Mouse (Mus musculus) embryonic facial prominence, embryonic 13.5 days (tissue): ENCODE data around the gene Pip5k1a. TPM values are rescaled to one million over a fixed set of nuclear protein-coding genes. Genes with fewer than 3 reads are reported as not detected.
"Not testable (repeated sequence)": the region's sequence is repeated elsewhere in the genome, so short reads cannot be mapped to it uniquely, and the experiment has no call there.

ENCODE experiments used
- ATAC-seq: fragments of 200-750 bp; cut with Nextera tagmentation; 2 replicates; pipeline ENCODE4 v1.8.0; 2017; ENCODE audit warnings: low read depth; ENCODE audit not compliant: insufficient number of reproducible peaks, insufficient read depth, low FRiP score, low TSS enrichment
- H3K27ac ChIP-seq: fragments of 300-500 bp; sonication (generic); 2 replicates; pipeline ENCODE4 v1.5.1; 2015; ENCODE audit warnings: moderate library complexity, mild to moderate bottlenecking, inconsistent platforms
- H3K27me3 ChIP-seq: fragments of 300-500 bp; sonication (generic); 2 replicates; pipeline ENCODE4 v1.6.1; 2015; ENCODE audit warnings: mild to moderate bottlenecking, inconsistent platforms
- H3K36me3 ChIP-seq: fragments of 300-500 bp; sonication (generic); 2 replicates; pipeline ENCODE4 v1.6.1; 2015; ENCODE audit warnings: mild to moderate bottlenecking, inconsistent platforms
- H3K4me1 ChIP-seq: fragments of 300-500 bp; sonication (generic); 2 replicates; pipeline ENCODE4 v1.6.1; 2015; ENCODE audit warnings: inconsistent platforms
- H3K4me2 ChIP-seq: fragments of 300-500 bp; sonication (generic); 2 replicates; pipeline ENCODE4 v1.6.1; 2015; ENCODE audit warnings: moderate library complexity, mild to moderate bottlenecking, inconsistent platforms
- H3K4me3 ChIP-seq: fragments of 300-500 bp; sonication (generic); 2 replicates; pipeline ENCODE4 v1.5.1; 2015; ENCODE audit warnings: mild to moderate bottlenecking, inconsistent platforms
- H3K9ac ChIP-seq: fragments of 300-500 bp; sonication (generic); 2 replicates; pipeline ENCODE4 v1.6.1; 2015; ENCODE audit warnings: mild to moderate bottlenecking, inconsistent platforms
- H3K9me3 ChIP-seq: fragments of 300-500 bp; sonication (generic); 2 replicates; pipeline ENCODE4 v1.6.1; 2016; ENCODE audit warnings: inconsistent platforms
- WGBS: fragments of 180-500 bp; shearing (Covaris S2); methylation state at CpG from one replicate; pipeline ENCODE4 v1.1.7; 2015; ENCODE audit warnings: mixed read lengths; 5-methylcytosine and 5-hydroxymethylcytosine counted together
- polyA plus RNA-seq: library from polyadenylated mRNA; unstranded; fragments of >200 nt; fragmentation: Nextera tagmentation; extraction: Ambion mirVana; gene quantifications from 2 replicates; pipeline ENCODE4 v1.2.1, GENCODE M21; 2015

Pip5k1a gene
- polyA plus RNA-seq, 1 experiment from 2014 or later: 23.8 TPM

DNA sequence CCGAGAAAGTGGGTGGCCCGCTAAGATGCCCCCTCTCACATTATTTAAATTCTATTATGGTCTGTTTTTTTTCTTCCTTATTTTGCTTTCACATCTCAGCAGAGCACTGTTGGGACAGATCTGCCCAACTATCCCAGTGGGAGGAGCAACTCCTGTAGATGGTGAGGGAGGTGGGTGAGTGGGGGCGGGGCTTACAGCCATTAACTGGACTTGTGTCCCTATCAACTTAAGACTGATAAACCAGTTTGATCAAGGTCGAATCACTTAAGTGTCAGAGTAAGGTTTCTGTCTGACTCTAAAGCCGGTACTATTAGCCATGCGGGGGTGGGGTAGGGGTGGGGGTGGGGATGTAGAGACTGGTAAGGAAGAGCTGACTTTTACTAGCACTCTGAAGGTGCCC, 28.3 kb upstream of the Pip5k1a start:
- WGBS: 30% methylated on average over 6 of the region's 6 CpGs
- H3K9me3 ChIP-seq: no peaks in the 10 kb centered on the region
- H3K9ac ChIP-seq: peak overlapping the region; percentile 51

DNA sequence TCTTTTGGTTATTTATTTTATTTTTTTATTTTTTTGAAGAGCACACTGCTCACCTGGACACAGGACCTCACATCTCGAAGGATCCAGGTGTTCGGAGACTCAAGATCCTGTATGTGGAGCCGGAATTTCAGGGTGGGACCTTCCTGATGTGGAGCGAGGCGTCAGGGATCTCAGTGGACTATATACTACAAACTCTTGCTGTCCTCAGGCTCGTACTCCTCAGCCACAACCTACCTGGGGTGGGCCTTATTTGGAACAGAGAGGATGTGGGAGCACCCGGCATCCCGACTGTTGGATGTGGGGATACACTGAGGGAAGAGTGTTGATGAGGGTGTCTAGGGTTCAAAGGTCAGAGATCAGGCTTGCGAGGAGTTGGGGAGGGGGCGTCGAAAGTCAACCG, 27.4 kb upstream of the Pip5k1a start:
- H3K27me3 ChIP-seq, H3K9me3 ChIP-seq, H3K9ac ChIP-seq, H3K4me2 ChIP-seq, H3K27ac ChIP-seq: not testable (repeated sequence)
- 0 out of 2 replicates have a peak, but pooled peaks have one; percentile 34 for ATAC-seq
- no CpG with 5 or more reads among the region's 12 CpGs for WGBS
- Histone ChIP-seq H3K36me3 (peaks cover 26% of the 10 kb centered on the region), H3K4me1 (peaks cover 20% of the 10 kb centered on the region), H3K4me3 (peak overlapping the region; percentile 71)

More for the DNA sequence above, 28.3 kb upstream of the Pip5k1a start:
- Histone ChIP-seq H3K27me3 (no peaks in the 10 kb centered on the region), H3K36me3 (peaks cover 26% of the 10 kb centered on the region), H3K27ac (no peak overlapping the region), H3K4me2 (peak overlapping the region; percentile 65), H3K4me1 (peaks cover 20% of the 10 kb centered on the region), H3K4me3 (peak overlapping the region; percentile 41)
- no peak for ATAC-seq

DNA sequence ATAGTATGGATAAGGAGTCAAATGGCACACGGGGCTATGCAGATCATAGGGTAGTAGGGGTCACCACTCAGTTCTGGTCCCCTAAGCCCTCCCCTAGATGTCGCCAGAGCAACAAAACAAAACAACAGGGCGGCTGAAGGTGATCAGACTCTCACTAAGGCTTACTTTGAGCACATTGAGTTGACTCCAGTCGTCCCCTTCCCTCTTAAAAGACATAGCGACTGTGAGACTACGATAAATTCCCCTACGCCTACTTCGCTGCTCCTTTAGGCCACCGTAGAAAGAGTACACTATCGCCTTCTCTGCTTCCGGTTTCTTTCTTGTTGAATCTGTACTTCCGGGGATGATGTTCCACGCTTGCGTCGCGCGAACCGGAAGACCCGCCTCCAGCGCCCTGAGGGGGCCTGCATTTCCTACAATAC, 27.0 kb upstream of the Pip5k1a start, which contains the start of the genes Scnm1 and Lysmd1:
Scnm1 (minus strand) TSS at position 332 of the 422 bp plus-strand sequence.
Lysmd1 (plus strand) TSS at position 409 of the 422 bp plus-strand sequence.
- no peaks in the 10 kb centered on the region for H3K9me3 ChIP-seq
- peak within 1 kb of the TSS; percentile 85 for H3K27ac ChIP-seq
- under 1% methylated on average over 20 of the region's 20 CpGs for WGBS

DNA sequence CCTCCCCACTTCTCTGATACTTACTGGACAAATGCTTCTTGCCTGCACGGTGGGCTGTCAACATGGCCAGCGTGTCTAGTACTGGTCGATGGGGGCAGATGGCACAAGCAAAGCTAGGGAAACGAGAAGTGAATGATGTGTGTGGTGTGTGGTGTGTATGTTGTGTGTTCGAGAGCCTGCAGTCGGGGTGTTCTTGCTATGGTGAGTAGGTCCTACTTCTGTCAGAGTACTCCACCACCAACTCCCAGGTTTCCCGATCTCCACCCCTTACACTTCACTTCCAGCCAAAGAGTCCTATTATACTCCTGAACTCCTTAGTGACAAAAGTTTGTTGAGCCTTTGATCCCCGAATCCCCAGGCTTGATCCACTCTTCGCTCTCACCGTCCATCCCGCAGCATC, 26.4 kb upstream of the Pip5k1a start:
- Histone ChIP-seq H3K4me3 (peak overlapping the region; percentile 71), H3K27ac (peak overlapping the region; percentile 85), H3K9me3 (no peaks in the 10 kb centered on the region), H3K27me3 (no peaks in the 10 kb centered on the region), H3K9ac (peak overlapping the region; percentile 86), H3K4me1 (peaks cover 20% of the 10 kb centered on the region), H3K36me3 (peaks cover 35% of the 10 kb centered on the region), H3K4me2 (peak overlapping the region; percentile 85)
- WGBS: 57% methylated on average over 11 of the region's 11 CpGs
- no peak for ATAC-seq

More for the DNA sequence above, 27.0 kb upstream of the Pip5k1a start, which contains the start of the genes Scnm1 and Lysmd1:
- ATAC-seq: peak; percentile 85
- H3K27me3 ChIP-seq: no peaks in the 10 kb centered on the region
- peak within 1 kb of the TSS; percentile 86 for H3K9ac ChIP-seq
- peak within 1 kb of the TSS; percentile 85 for H3K4me2 ChIP-seq
- H3K4me3 ChIP-seq: peak within 1 kb of the TSS; percentile 71
- peaks cover 30% of the 10 kb centered on the region for H3K36me3 ChIP-seq
- peaks cover 20% of the 10 kb centered on the region for H3K4me1 ChIP-seq

DNA sequence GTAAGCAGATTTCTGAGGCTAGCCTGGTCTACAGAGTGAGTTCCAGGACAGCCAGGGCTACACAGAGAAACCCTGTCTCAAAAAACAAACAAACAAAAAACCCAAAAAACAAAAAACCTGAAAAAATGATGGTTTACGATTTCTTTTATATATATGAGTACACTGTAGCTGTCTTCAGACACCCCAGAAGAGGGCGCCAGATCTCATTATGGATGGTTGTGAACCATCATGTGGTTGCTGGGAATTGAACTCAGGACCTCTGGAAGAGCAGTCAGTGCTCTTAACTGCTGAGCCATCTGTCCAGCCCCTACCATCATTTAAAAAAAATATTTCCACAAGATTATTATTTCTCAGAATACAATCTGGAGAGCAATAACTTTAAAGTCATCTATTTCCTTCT, 25.7 kb upstream of the Pip5k1a start:
- not testable (repeated sequence) for H3K9ac ChIP-seq, H3K27ac ChIP-seq, H3K4me2 ChIP-seq, H3K9me3 ChIP-seq, H3K27me3 ChIP-seq, ATAC-seq
- 86% methylated on average over 2 of the region's 2 CpGs for WGBS
- peaks cover 33% of the 10 kb centered on the region for H3K36me3 ChIP-seq
- H3K4me3 ChIP-seq: peak overlapping the region; percentile 71; the same call in 1 of the 2 replicates
- H3K4me1 ChIP-seq: peaks cover 20% of the 10 kb centered on the region

DNA sequence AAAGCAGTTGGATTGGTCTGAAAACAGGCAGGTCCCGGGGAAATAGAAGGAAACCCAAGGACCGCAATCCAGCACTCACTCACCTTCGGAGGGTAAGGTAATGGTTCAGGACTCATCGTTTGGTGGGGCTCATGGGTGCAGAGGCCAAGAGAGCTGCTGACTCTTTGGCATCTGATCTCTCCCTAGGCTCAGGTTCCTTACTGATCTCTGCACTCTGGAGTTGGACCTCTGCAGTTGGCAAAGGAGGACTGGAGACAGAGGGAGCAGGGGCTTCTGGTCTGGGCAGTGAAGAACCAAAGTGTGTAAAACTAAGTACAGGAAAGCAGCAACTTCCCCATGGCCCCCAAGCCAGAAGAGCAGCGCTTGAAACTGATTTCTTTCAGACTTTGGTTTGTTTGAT, 23.4 kb upstream of the Pip5k1a start:
- Histone ChIP-seq H3K4me3 (no peak overlapping the region), H3K36me3 (peaks cover 33% of the 10 kb centered on the region), H3K4me2 (no peak overlapping the region), H3K27ac (no peak overlapping the region), H3K27me3 (no peaks in the 10 kb centered on the region), H3K9me3 (no peaks in the 10 kb centered on the region), H3K9ac (no peak overlapping the region), H3K4me1 (peaks cover 14% of the 10 kb centered on the region)
- ATAC-seq: no peak
- WGBS: 81% methylated on average over 5 of the region's 5 CpGs

DNA sequence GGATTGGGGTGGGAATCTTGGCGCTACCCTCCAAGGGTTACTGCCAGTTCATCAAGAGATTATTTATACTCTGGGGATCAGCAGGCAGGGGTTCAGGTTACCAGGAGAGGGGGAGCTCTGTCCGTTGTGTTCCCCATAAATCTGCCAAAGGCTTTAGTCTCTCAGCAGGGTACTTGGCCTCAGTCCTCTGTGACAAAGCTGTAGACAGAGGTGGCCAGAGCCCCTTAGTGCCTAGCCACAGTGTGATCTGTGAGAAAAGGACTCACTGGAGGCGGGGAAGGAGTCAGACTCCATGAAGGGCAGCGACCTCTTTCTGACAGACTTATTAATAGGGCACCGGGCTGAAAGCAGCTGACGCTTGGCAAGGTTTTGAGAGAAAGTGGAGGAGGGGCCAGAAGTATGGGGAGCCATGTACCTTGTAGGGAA, 22.5 kb upstream of the Pip5k1a start:
- Histone ChIP-seq H3K27ac (no peak overlapping the region), H3K4me1 (peaks cover 20% of the 10 kb centered on the region), H3K9me3 (no peaks in the 10 kb centered on the region), H3K36me3 (peaks cover 33% of the 10 kb centered on the region), H3K27me3 (no peaks in the 10 kb centered on the region), H3K9ac (peak overlapping the region; percentile 47; the same call in 1 of the 2 replicates), H3K4me2 (no peak overlapping the region), H3K4me3 (no peak overlapping the region)
- ATAC-seq: no peak
- 69% methylated on average over 6 of the region's 6 CpGs for WGBS

DNA sequence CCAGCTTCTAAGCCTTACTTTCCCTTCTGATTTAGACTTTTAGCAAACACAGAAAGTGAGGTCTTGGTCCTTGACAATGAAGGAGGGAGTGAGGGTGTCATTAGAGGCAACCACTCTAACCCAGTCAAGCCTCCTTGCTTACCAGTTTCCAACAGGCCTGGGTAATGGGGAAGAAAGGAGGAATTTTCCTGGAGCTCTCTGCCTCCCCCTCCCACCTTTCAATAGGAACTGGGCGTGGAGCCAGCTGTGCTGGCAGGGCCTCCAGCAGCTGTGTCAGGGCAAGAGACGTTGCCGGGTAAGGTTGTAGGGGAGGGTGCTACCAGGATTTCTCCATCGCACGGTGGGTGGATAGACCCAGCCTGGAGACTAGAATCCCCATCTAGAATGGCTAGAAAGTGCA, 18.2 kb upstream of the Pip5k1a start:
- Histone ChIP-seq H3K9me3 (no peaks in the 10 kb centered on the region), H3K9ac (no peak overlapping the region), H3K27ac (peak overlapping the region; percentile 63), H3K27me3 (no peaks in the 10 kb centered on the region), H3K36me3 (peaks cover 48% of the 10 kb centered on the region), H3K4me1 (peaks cover 20% of the 10 kb centered on the region), H3K4me3 (no peak overlapping the region), H3K4me2 (no peak overlapping the region)
- WGBS: 18% methylated on average over 5 of the region's 5 CpGs
- peak; percentile 50; the same call in 1 of the 2 replicates for ATAC-seq

DNA sequence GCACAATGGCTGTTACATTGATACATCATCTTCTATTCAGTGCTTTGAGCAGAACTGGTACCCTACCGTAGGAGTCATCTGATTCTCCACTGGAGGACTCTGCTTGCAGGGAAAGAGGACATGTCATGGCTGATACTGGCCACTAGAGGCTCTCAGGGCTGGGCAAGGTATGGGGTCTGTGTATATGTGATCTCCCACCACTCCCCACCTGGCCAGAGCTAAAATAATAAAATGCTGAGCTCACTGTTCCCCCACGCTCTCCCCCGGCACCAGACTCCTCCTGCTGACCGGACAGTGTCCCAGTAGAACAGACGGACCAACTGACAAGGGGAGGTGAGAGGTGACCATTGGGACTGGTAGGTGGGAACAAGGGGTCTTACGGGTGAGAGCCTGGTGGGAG, 17.5 kb upstream of the Pip5k1a start, which contains the start of gene Tmod4:
Tmod4 (plus strand) TSS at position 231 of the 400 bp plus-strand sequence.
- no peaks in the 10 kb centered on the region for H3K9me3 ChIP-seq
- no peak within 1 kb of the TSS for H3K4me2 ChIP-seq
- 59% methylated on average over 6 of the region's 6 CpGs for WGBS
- no peak for ATAC-seq
- no peak within 1 kb of the TSS for H3K9ac ChIP-seq
- H3K36me3 ChIP-seq: peaks cover 50% of the 10 kb centered on the region
- H3K27me3 ChIP-seq: no peaks in the 10 kb centered on the region
- H3K4me3 ChIP-seq: no peak within 1 kb of the TSS
- H3K27ac ChIP-seq: peak within 1 kb of the TSS; percentile 63
- peaks cover 20% of the 10 kb centered on the region for H3K4me1 ChIP-seq

DNA sequence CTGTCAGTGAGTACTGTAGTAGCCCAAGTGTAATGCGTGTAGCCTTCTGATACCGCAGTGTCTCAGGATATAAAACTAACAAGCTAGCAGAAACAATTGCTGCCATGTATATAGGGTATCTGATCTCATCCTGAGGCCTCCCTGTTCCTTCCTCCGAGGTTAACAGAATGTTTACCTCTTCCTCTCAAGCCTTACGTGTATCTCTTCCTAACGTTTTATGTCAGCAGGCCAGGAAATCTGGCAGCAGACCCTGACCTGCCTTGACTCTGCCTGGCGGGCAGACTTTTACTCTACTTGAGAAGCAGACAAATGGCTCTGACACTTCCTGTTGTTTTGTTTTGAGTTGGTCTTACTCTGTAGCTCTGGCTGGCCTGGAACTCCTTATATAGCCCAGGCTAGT, 14.8 kb upstream of the Pip5k1a start:
- Histone ChIP-seq H3K4me3 (no peak overlapping the region), H3K4me1 (peaks cover 20% of the 10 kb centered on the region), H3K9ac (no peak overlapping the region), H3K36me3 (peaks cover 63% of the 10 kb centered on the region), H3K27ac (peak overlapping the region; percentile 49; the same call in 1 of the 2 replicates), H3K27me3 (no peaks in the 10 kb centered on the region), H3K4me2 (no peak overlapping the region), H3K9me3 (no peaks in the 10 kb centered on the region)
- 83% methylated on average over 6 of the region's 6 CpGs for WGBS
- no peak for ATAC-seq

DNA sequence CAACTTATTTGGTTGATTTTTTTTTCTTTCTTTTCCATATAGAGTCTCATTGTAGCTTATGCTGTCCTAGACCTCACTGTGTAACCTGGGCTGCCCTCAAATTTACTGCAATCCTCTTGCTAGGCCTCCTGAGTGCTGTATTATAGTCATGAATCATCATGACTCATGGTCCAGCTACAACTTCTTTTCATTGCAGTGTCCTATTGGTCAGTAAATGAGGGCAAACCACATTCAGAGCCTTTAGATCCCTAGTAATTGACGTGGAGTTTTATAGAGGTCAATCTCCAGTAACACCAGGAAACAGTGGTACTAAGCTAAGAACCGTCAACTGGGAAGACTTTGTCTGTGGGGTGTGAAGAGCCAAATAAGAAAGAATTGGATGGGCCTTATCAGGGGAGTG, 11.0 kb upstream of the Pip5k1a start:
- ATAC-seq: no peak
- Histone ChIP-seq H3K4me3 (no peak overlapping the region), H3K4me1 (peaks cover 2% of the 10 kb centered on the region; the same call in 1 of the 2 replicates), H3K36me3 (peaks cover 81% of the 10 kb centered on the region), H3K9ac (no peak overlapping the region), H3K4me2 (no peak overlapping the region), H3K27me3 (no peaks in the 10 kb centered on the region), H3K9me3 (no peaks in the 10 kb centered on the region), H3K27ac (no peak overlapping the region)
- WGBS: 92% methylated on average over 2 of the region's 2 CpGs

DNA sequence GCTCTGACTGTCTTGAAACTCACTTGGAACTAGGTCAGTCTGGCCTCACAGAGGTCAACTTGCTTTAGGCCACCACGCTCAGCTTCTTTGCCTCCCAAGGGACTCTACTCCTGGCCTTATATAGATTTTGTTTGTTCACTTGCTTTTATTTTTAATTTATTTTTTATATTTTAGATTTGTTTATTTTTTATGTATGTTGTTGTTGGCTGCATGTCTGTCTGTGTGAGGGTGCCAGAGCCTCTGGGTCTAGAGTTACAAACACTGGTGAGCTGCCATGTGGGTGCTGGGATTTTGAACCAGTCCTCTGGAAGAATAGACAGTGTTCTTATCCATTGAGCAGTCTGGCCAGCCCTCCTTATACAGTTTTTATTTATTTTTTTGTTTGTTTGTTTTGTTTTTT, 6.0 kb upstream of the Pip5k1a start:
- Histone ChIP-seq H3K4me2 (peak overlapping the region; percentile 57), H3K27ac (no peak overlapping the region), H3K4me3 (peak overlapping the region; percentile 74; the same call in 1 of the 2 replicates), H3K36me3 (peaks cover 33% of the 10 kb centered on the region), H3K9ac (peak overlapping the region; percentile 53; the same call in 1 of the 2 replicates), H3K27me3 (no peaks in the 10 kb centered on the region), H3K4me1 (peaks cover 9% of the 10 kb centered on the region), H3K9me3 (no peaks in the 10 kb centered on the region)
- 89% methylated on average over 1 of the region's 1 CpGs for WGBS
- no peak for ATAC-seq
